Mouse (Mus musculus): ENCODE data around the gene Sult1a1. TPM values are rescaled to one million over a fixed set of nuclear protein-coding genes. Genes with fewer than 3 reads are reported as not detected.
"Not testable (repeated sequence)": the region's sequence is repeated elsewhere in the genome, so short reads cannot be mapped to it uniquely, and the experiment has no call there.

The Sult1a1 gene
- polyA plus RNA-seq, 1 experiment, result 55.6 TPM

GRCm38 (mm10) chr7:126650852-126651251 lies 25.4 kb downstream of the Sult1a1 start:
- DNase-seq, result no peak
- TF ChIP-seq POLR2A (IDR thresholded peaks at IDR 0.05; ENCODE audit: borderline replicate concordance, extremely low read depth, low read depth, low read length) (no peak), CTCF (IDR thresholded peaks at IDR 0.05; ENCODE audit: insufficient read depth, low read length) (no peak)
- 34% methylated on average over 2 of the region's 2 CpGs for WGBS

GRCm38 (mm10) chr7:126649231-126650051 lies 26.8 kb downstream of the Sult1a1 start, which contains the start of gene Sgf29:
TSS of gene Sgf29 (plus strand) at chr7:126649309.
- WGBS, result 2% methylated on average over 57 of the region's 57 CpGs
- Histone ChIP-seq H3K4me1 (ENCODE audit: control insufficient read depth, insufficient read depth, low read length) (no peaks in the 10 kb centered on the region), H3K4me3 (replicated peaks; ENCODE audit: extremely low read depth, low read depth, low read length) (peak within 1 kb of the TSS; percentile 97)
- peak; percentile 95 for DNase-seq
- TF ChIP-seq POLR2A (IDR thresholded peaks at IDR 0.05; ENCODE audit: borderline replicate concordance, extremely low read depth, low read depth, low read length) (peak; percentile 98), CTCF (IDR thresholded peaks at IDR 0.05; ENCODE audit: insufficient read depth, low read length) (no peak)

More at GRCm38 (mm10) chr7:126650852-126651251, 25.4 kb downstream of the Sult1a1 start:
- Histone ChIP-seq H3K4me1 (ENCODE audit: control insufficient read depth, insufficient read depth, low read length) (peaks cover under 1% of the 10 kb centered on the region), H3K4me3 (replicated peaks; ENCODE audit: extremely low read depth, low read depth, low read length) (no peak overlapping the region)

GRCm38 (mm10) chr7:126648486-126648885 lies 27.7 kb downstream of the Sult1a1 start:
- Histone ChIP-seq H3K4me3 (replicated peaks; ENCODE audit: extremely low read depth, low read depth, low read length) (no peak overlapping the region), H3K4me1 (ENCODE audit: control insufficient read depth, insufficient read depth, low read length) (no peaks in the 10 kb centered on the region)
- no peak for DNase-seq
- TF ChIP-seq CTCF (IDR thresholded peaks at IDR 0.05; ENCODE audit: insufficient read depth, low read length) (peak; percentile 17; the same call in 1 of the 2 replicates), POLR2A (IDR thresholded peaks at IDR 0.05; ENCODE audit: borderline replicate concordance, extremely low read depth, low read depth, low read length) (no peak)
- WGBS, result 75% methylated on average over 4 of the region's 4 CpGs

GRCm38 (mm10) chr7:126645708-126646107 lies 30.5 kb downstream of the Sult1a1 start:
- no peak for DNase-seq
- Histone ChIP-seq H3K4me3 (replicated peaks; ENCODE audit: extremely low read depth, low read depth, low read length) (no peak overlapping the region), H3K4me1 (ENCODE audit: control insufficient read depth, insufficient read depth, low read length) (no peaks in the 10 kb centered on the region)
- 45% methylated on average over 5 of the region's 5 CpGs for WGBS
- TF ChIP-seq CTCF (IDR thresholded peaks at IDR 0.05; ENCODE audit: insufficient read depth, low read length) (no peak), POLR2A (IDR thresholded peaks at IDR 0.05; ENCODE audit: borderline replicate concordance, extremely low read depth, low read depth, low read length) (no peak)

GRCm38 (mm10) chr7:126644914-126645313 lies 31.3 kb downstream of the Sult1a1 start:
- no peak for TF ChIP-seq POLR2A (IDR thresholded peaks at IDR 0.05; ENCODE audit: borderline replicate concordance, extremely low read depth, low read depth, low read length)
- no peak for TF ChIP-seq CTCF (IDR thresholded peaks at IDR 0.05; ENCODE audit: insufficient read depth, low read length)
- no peak for DNase-seq
- no peak overlapping the region for H3K4me3 ChIP-seq (replicated peaks; ENCODE audit: extremely low read depth, low read depth, low read length)
- no peaks in the 10 kb centered on the region for H3K4me1 ChIP-seq (ENCODE audit: control insufficient read depth, insufficient read depth, low read length)

- Histone ChIP-seq H3K4me3 (replicated peaks; ENCODE audit: extremely low read depth, low read depth, low read length) (no peak overlapping the region), H3K4me1 (ENCODE audit: control insufficient read depth, insufficient read depth, low read length) (no peaks in the 10 kb centered on the region)
- TF ChIP-seq POLR2A (IDR thresholded peaks at IDR 0.05; ENCODE audit: borderline replicate concordance, extremely low read depth, low read depth, low read length) (no peak), CTCF (IDR thresholded peaks at IDR 0.05; ENCODE audit: insufficient read depth, low read length) (no peak)
- no peak for DNase-seq
- WGBS, result 65% methylated on average over 3 of the region's 3 CpGs
Measured at GRCm38 (mm10) chr7:126644345-126644744, 31.9 kb downstream of the Sult1a1 start.

GRCm38 (mm10) chr7:126643244-126643617 lies 33.0 kb downstream of the Sult1a1 start:
- H3K4me3 ChIP-seq (replicated peaks; ENCODE audit: extremely low read depth, low read depth, low read length); DNase-seq; H3K4me1 ChIP-seq (ENCODE audit: control insufficient read depth, insufficient read depth, low read length): not testable (repeated sequence)
- peak; percentile 40 for TF ChIP-seq CTCF (IDR thresholded peaks at IDR 0.05; ENCODE audit: insufficient read depth, low read length)
- 14% methylated on average over 3 of the region's 3 CpGs for WGBS

- no peak for DNase-seq
- Histone ChIP-seq H3K4me1 (ENCODE audit: control insufficient read depth, insufficient read depth, low read length) (no peaks in the 10 kb centered on the region), H3K4me3 (replicated peaks; ENCODE audit: extremely low read depth, low read depth, low read length) (no peak overlapping the region)
- TF ChIP-seq CTCF (IDR thresholded peaks at IDR 0.05; ENCODE audit: insufficient read depth, low read length), result no peak
- TF ChIP-seq POLR2A (IDR thresholded peaks at IDR 0.05; ENCODE audit: borderline replicate concordance, extremely low read depth, low read depth, low read length), result no peak
- 51% methylated on average over 5 of the region's 5 CpGs for WGBS
Measured at GRCm38 (mm10) chr7:126642545-126643243, 33.5 kb downstream of the Sult1a1 start.

- WGBS, result 24% methylated on average over 4 of the region's 4 CpGs
- H3K4me1 ChIP-seq (ENCODE audit: control insufficient read depth, insufficient read depth, low read length), result no peaks in the 10 kb centered on the region; the same call in 1 of the 2 replicates
- TF ChIP-seq POLR2A (IDR thresholded peaks at IDR 0.05; ENCODE audit: borderline replicate concordance, extremely low read depth, low read depth, low read length) (no peak), CTCF (IDR thresholded peaks at IDR 0.05; ENCODE audit: insufficient read depth, low read length) (peak; percentile 56)
- no peak overlapping the region for H3K4me3 ChIP-seq (replicated peaks; ENCODE audit: extremely low read depth, low read depth, low read length)
- DNase-seq, result peak; percentile 42
Measured at GRCm38 (mm10) chr7:126636733-126637520, 39.3 kb downstream of the Sult1a1 start.
